Mouse (Mus musculus) forebrain, embryonic 15.5 days (tissue): ENCODE results near the gene Rcan1. TPM values are rescaled to one million over a fixed set of nuclear protein-coding genes. Genes with fewer than 3 reads are reported as not detected.
A peak's percentile ranks its signal among the peaks of the same experiment; 100 is the strongest.
"Not testable (repeated sequence)": the region's sequence is repeated elsewhere in the genome, so short reads cannot be mapped to it uniquely, and the experiment has no call there.

ENCODE experiments used
- ATAC-seq: fragments of 200-750 bp; cut with Nextera tagmentation; replicated peaks from 2 replicates; pipeline ENCODE4 v1.8.0; 2017; ENCODE audit warnings: mild to moderate bottlenecking, moderate TSS enrichment, moderate library complexity
- H3K27ac ChIP-seq: fragments of 300-500 bp; sonication (generic); replicated peaks from 2 replicates; pipeline ENCODE4 v1.5.1; 2015; ENCODE audit warnings: mild to moderate bottlenecking, inconsistent platforms
- H3K27me3 ChIP-seq: fragments of 300-500 bp; sonication (generic); 2 replicates; pipeline ENCODE4 v1.6.1; 2015; ENCODE audit warnings: inconsistent platforms
- H3K36me3 ChIP-seq: fragments of 300-500 bp; sonication (generic); 2 replicates; pipeline ENCODE4 v1.6.1; 2015; ENCODE audit warnings: mild to moderate bottlenecking, inconsistent platforms
- H3K4me1 ChIP-seq: fragments of 300-500 bp; sonication (generic); 2 replicates; pipeline ENCODE4 v1.6.1; 2015; ENCODE audit warnings: inconsistent platforms
- H3K4me2 ChIP-seq: fragments of 300-500 bp; sonication (generic); replicated peaks from 2 replicates; pipeline ENCODE4 v1.6.1; 2015; ENCODE audit warnings: mild to moderate bottlenecking, inconsistent platforms
- H3K4me3 ChIP-seq: fragments of 300-500 bp; sonication (generic); 2 replicates; pipeline ENCODE4 v1.5.1; 2015; ENCODE audit warnings: mild to moderate bottlenecking, inconsistent platforms
- H3K9ac ChIP-seq: fragments of 300-500 bp; sonication (generic); replicated peaks from 2 replicates; pipeline ENCODE4 v1.6.1; 2015; ENCODE audit warnings: mild to moderate bottlenecking, inconsistent platforms
- H3K9me3 ChIP-seq: fragments of 300-500 bp; sonication (generic); 2 replicates; pipeline ENCODE4 v1.6.1; 2016; ENCODE audit warnings: inconsistent platforms
- WGBS: fragments of 180-500 bp; shearing (Covaris S2); methylation state at CpG from one replicate; pipeline ENCODE4 v1.1.7; 2015; ENCODE audit warnings: mixed read lengths; 5-methylcytosine and 5-hydroxymethylcytosine counted together
- polyA plus RNA-seq: library from polyadenylated mRNA; unstranded; fragments of >200 nt; fragmentation: Nextera tagmentation; extraction: Ambion mirVana; gene quantifications from 2 replicates; pipeline ENCODE4 v1.2.1, GENCODE M21; 2015

Rcan1 gene
- polyA plus RNA-seq, 1 experiment from 2014 or later, result 52.8 TPM

- Histone ChIP-seq H3K4me3 (no peak overlapping the region), H3K27me3 (no peaks in the 10 kb centered on the region), H3K9me3 (no peaks in the 10 kb centered on the region), H3K27ac (no peak overlapping the region), H3K4me2 (no peak overlapping the region), H3K9ac (no peak overlapping the region), H3K36me3 (peaks cover 6% of the 10 kb centered on the region; the same call in 1 of the 2 replicates), H3K4me1 (peaks cover 21% of the 10 kb centered on the region)
- no peak for ATAC-seq
- WGBS, result 14% methylated on average over 6 of the region's 6 CpGs
Measured at GRCm38 (mm10) chr16:92426708-92427107, 44.0 kb downstream of the Rcan1 start.

DNA sequence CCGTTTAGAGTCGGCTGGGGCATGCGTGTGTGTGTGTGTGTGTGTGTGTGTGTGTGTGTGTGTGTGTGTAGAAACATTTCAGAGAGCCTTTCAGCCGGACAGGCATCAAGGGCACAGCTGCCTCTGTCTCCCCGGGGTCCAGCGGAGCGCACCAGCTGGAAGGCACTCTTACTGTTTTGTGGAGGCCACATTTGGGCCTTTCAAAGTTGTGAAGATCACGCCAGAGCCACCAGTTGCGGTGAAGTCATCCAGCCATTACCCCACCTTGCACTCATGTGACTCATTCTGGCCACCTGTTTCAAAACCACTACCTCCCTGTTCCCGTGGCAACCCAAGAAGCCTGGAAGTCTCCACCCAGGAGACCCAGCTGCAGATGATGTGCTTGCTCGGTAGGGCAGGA, 44.8 kb downstream of the Rcan1 start:
- H3K4me2 ChIP-seq, result no peak overlapping the region
- 61% methylated on average over 11 of the region's 11 CpGs for WGBS
- no peaks in the 10 kb centered on the region for H3K36me3 ChIP-seq
- H3K4me3 ChIP-seq, result no peak overlapping the region
- H3K27ac ChIP-seq, result no peak overlapping the region
- no peak overlapping the region for H3K9ac ChIP-seq
- no peaks in the 10 kb centered on the region for H3K27me3 ChIP-seq
- H3K9me3 ChIP-seq, result no peaks in the 10 kb centered on the region
- no peak for ATAC-seq
- H3K4me1 ChIP-seq, result peaks cover 21% of the 10 kb centered on the region

GRCm38 (mm10) chr16:92423363-92423762, 47.3 kb downstream of the Rcan1 start:
- Histone ChIP-seq H3K27me3 (no peaks in the 10 kb centered on the region), H3K4me1 (peaks cover 10% of the 10 kb centered on the region), H3K9ac (no peak overlapping the region), H3K36me3 (no peaks in the 10 kb centered on the region), H3K4me2 (no peak overlapping the region), H3K4me3 (no peak overlapping the region), H3K27ac (no peak overlapping the region), H3K9me3 (no peaks in the 10 kb centered on the region)
- ATAC-seq, result no peak
- WGBS, result 66% methylated on average over 10 of the region's 10 CpGs

DNA sequence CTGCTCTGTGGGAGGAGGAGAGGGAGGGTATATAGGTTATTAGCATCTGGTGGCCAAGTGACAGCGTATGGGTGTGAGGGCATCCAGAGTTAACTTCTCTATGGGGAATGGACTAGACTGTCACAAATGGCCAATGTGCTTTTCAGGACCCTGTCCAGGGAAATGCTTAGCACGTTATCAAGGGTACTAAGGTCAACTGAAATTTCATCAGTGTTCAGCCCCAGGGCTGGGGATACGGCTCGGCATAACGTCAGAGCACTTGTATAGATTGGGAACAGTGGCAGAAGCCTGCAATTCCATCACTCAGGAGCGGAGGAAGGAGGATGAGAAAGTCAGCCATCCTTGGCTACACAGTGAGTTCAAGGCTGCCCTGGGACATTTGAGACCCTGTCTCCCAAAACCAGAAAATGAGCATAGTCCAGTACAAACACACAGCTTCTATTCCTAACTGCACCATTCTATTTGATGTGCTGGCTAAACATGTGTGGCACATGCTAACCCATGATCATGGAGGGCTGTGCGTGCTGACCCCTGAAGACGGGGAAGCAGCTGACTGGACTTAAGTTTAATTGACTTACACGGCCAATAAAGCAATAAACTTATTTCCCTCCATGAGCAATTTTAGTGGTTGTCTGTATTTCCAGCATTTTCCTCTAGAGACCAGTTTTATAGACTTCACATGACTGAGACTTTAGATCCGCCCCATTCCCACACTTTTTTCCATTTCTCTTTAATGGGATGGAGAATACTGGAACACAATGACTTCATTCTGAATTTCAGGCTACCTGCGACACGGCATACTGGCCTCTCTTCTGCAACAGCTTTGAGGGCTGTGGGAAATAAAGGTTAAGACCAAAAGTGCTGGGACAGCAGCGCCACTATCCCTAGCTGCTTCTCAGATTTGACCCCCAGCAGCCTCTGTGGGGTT, 48.0 kb downstream of the Rcan1 start:
- no peaks in the 10 kb centered on the region for H3K36me3 ChIP-seq
- H3K27ac ChIP-seq, result no peak overlapping the region
- H3K9me3 ChIP-seq, result no peaks in the 10 kb centered on the region
- WGBS, result 90% methylated on average over 13 of the region's 13 CpGs
- H3K4me1 ChIP-seq, result 0 out of 2 replicates have a peak, but pooled peaks cover 5% of the 10 kb centered on the region
- no peak for ATAC-seq
- H3K4me3 ChIP-seq, result no peak overlapping the region
- H3K4me2 ChIP-seq, result no peak overlapping the region
- H3K9ac ChIP-seq, result no peak overlapping the region
- no peaks in the 10 kb centered on the region for H3K27me3 ChIP-seq

- no peak for ATAC-seq
Measured at GRCm38 (mm10) chr16:92421147-92421934, 49.3 kb downstream of the Rcan1 start.

DNA sequence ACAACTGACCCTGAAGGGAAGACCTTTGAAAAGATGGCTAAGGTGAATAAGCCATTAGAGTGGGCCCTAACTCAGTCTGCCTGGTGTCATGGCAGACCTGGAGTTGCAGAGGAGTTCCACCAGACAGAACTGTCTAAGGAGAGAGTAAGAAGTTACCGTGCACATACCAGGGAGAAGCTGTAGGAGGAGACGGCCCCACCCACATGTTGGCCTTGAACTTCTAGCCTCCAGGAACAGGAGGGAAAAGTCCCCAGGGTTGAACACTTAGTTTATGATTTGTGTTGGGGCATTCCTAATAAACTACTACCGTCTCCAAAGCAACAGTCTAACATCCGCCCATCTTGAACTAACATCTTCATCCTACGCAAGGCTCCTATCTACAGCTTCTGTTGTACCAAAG, 50.0 kb downstream of the Rcan1 start:
- Histone ChIP-seq H3K9ac (no peak overlapping the region), H3K4me2 (no peak overlapping the region), H3K27me3 (no peaks in the 10 kb centered on the region), H3K4me1 (no peaks in the 10 kb centered on the region), H3K4me3 (no peak overlapping the region), H3K27ac (no peak overlapping the region), H3K9me3 (no peaks in the 10 kb centered on the region), H3K36me3 (no peaks in the 10 kb centered on the region)
- WGBS, result 94% methylated on average over 5 of the region's 5 CpGs
- ATAC-seq, result no peak

More at GRCm38 (mm10) chr16:92421147-92421934, 49.3 kb downstream of the Rcan1 start:
- Histone ChIP-seq H3K4me1 (0 out of 2 replicates have a peak, but pooled peaks cover under 1% of the 10 kb centered on the region), H3K9me3 (no peaks in the 10 kb centered on the region), H3K4me2 (no peak overlapping the region), H3K36me3 (no peaks in the 10 kb centered on the region), H3K27me3 (no peaks in the 10 kb centered on the region), H3K27ac (no peak overlapping the region), H3K4me3 (no peak overlapping the region), H3K9ac (no peak overlapping the region)
- WGBS, result 51% methylated on average over 13 of the region's 13 CpGs

- no peak for ATAC-seq
- Histone ChIP-seq H3K27ac (no peak overlapping the region), H3K4me2 (no peak overlapping the region), H3K4me3 (no peak overlapping the region), H3K4me1 (no peaks in the 10 kb centered on the region), H3K36me3 (no peaks in the 10 kb centered on the region), H3K9me3 (no peaks in the 10 kb centered on the region), H3K9ac (no peak overlapping the region), H3K27me3 (no peaks in the 10 kb centered on the region)
- WGBS, result 97% methylated on average over 12 of the region's 12 CpGs
Measured at GRCm38 (mm10) chr16:92419099-92419498, 51.6 kb downstream of the Rcan1 start.

GRCm38 (mm10) chr16:92417267-92417666, 53.4 kb downstream of the Rcan1 start:
- Histone ChIP-seq H3K4me2 (no peak overlapping the region), H3K27me3 (no peaks in the 10 kb centered on the region), H3K27ac (no peak overlapping the region), H3K4me3 (no peak overlapping the region), H3K9me3 (no peaks in the 10 kb centered on the region), H3K36me3 (no peaks in the 10 kb centered on the region), H3K9ac (no peak overlapping the region), H3K4me1 (peaks cover 7% of the 10 kb centered on the region)
- 97% methylated on average over 2 of the region's 2 CpGs for WGBS
- ATAC-seq, result no peak

GRCm38 (mm10) chr16:92415702-92416118, 55.0 kb downstream of the Rcan1 start:
- Histone ChIP-seq H3K27me3 (no peaks in the 10 kb centered on the region), H3K36me3 (no peaks in the 10 kb centered on the region), H3K4me3 (no peak overlapping the region), H3K4me1 (peaks cover 10% of the 10 kb centered on the region), H3K9ac (no peak overlapping the region), H3K9me3 (no peaks in the 10 kb centered on the region), H3K4me2 (no peak overlapping the region), H3K27ac (no peak overlapping the region)
- ATAC-seq, result no peak
- WGBS, result 70% methylated on average over 7 of the region's 7 CpGs

DNA sequence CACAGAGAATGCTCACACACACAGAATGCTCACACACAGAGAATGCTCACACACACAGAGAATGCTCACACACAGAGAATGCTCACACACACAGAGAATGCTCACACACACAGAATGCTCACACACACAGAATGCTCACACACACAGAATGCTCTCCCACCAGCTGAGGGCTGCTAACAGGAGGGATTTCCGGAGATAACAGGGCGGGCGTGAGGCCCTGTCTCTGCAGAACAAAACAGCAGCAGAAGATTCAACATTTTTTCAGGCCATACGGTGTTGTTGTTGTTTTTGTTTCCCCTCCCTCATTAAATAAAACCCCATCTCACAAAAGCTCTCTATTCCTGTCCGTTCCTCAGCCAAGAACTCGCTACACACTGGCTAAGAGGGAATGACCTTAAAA, 55.6 kb downstream of the Rcan1 start:
- H3K9me3 ChIP-seq, H3K9ac ChIP-seq, H3K4me2 ChIP-seq, H3K36me3 ChIP-seq, H3K27me3 ChIP-seq, H3K27ac ChIP-seq, H3K4me3 ChIP-seq, ATAC-seq: not testable (repeated sequence)
- WGBS, result 41% methylated on average over 6 of the region's 6 CpGs
- peaks cover 10% of the 10 kb centered on the region for H3K4me1 ChIP-seq

DNA sequence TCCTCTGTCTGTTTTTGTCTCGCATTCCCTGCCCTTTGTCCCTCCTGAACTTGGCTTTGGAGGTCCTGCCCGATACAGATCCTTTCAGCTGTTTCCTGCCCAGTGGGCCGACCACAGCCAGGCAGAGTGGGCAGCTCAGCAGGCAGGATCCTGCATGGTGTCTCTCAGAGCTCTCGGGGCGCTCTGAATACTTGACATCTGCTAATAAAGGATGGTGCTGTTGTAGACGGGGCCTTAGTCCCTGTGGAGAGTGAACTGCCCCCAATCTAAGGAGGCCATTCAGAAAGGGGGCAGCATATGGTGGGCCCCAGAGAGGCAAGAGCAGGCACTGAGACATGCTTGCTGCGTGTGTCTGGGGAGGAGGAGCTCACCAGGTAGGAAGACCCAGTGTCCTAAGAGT, 57.8 kb downstream of the Rcan1 start:
- H3K9me3 ChIP-seq, result no peaks in the 10 kb centered on the region
- peaks cover 10% of the 10 kb centered on the region for H3K4me1 ChIP-seq
- H3K4me3 ChIP-seq, result no peak overlapping the region
- no peaks in the 10 kb centered on the region for H3K27me3 ChIP-seq
- H3K9ac ChIP-seq, result no peak overlapping the region
- H3K4me2 ChIP-seq, result no peak overlapping the region
- ATAC-seq, result no peak
- no peak overlapping the region for H3K27ac ChIP-seq
- no peaks in the 10 kb centered on the region for H3K36me3 ChIP-seq
- WGBS, result 15% methylated on average over 7 of the region's 7 CpGs

- WGBS, result 71% methylated on average over 19 of the region's 19 CpGs
- Histone ChIP-seq H3K36me3 (no peaks in the 10 kb centered on the region), H3K4me3 (no peak overlapping the region), H3K9ac (no peak overlapping the region), H3K4me1 (peaks cover 10% of the 10 kb centered on the region), H3K27ac (no peak overlapping the region), H3K9me3 (no peaks in the 10 kb centered on the region), H3K4me2 (no peak overlapping the region), H3K27me3 (no peaks in the 10 kb centered on the region)
- peak; percentile 29; the same call in 1 of the 2 replicates for ATAC-seq
Measured at GRCm38 (mm10) chr16:92411981-92412706, 58.5 kb downstream of the Rcan1 start.
